12 mouse cellular contexts compared by ENCODE assay signal in genomic region chr4:107432717-107433116, GRCm38 (mm10). TPM values are rescaled to one million over a fixed set of nuclear protein-coding genes. Genes with fewer than 3 reads are reported as not detected.
A peak's percentile ranks its signal among the peaks of the same experiment; 100 is the strongest.
DNase-seq lines count a peak whose midpoint lies in the region; ATAC-seq lines count a peak whose summit lies in the region.
"Had no signal": no experiment of that assay in that cellular context is flagged by ENCODE, and none has a peak within 500 bp of the region (broad histone marks: within the 10 kb centered on the region; RNA-seq: fewer than 3 reads in every experiment).

No protein-coding gene starts in this region.

- no peak overlapping the region for H3K4me3 ChIP-seq in liver, embryonic 12.5 days
- H3K4me3 ChIP-seq: midbrain, embryonic 13.5 days; neural tube, embryonic 12.5 days had no signal

- no peak for ATAC-seq in liver, embryonic 12.5 days
- ATAC-seq: midbrain, embryonic 13.5 days had no signal

- peaks cover 22% of the 10 kb centered on the region for H3K4me1 ChIP-seq in liver, embryonic 12.5 days

- H3K36me3 ChIP-seq in liver, embryonic 12.5 days: no peaks in the 10 kb centered on the region
- H3K36me3 ChIP-seq: midbrain, embryonic 13.5 days; neural tube, embryonic 12.5 days had no signal

- H3K9me3 ChIP-seq in liver, embryonic 12.5 days (replicated peaks): no peaks in the 10 kb centered on the region
- H3K9me3 ChIP-seq: midbrain, embryonic 13.5 days; neural tube, embryonic 12.5 days had no signal

- peak; percentile 49 to 51 for DNase-seq in kidney, postnatal 4 days
- no peak for DNase-seq in kidney, postnatal 25 days
- DNase-seq in 3T3-L1 (ENCODE audit: low read depth, low spot score) (peak; percentile 84), 416B (ENCODE audit: low read depth) (peak; percentile 7)
- DNase-seq in frontal cortex, adult 2 months (ENCODE audit: extremely low spot score in 1 of 2, low spot score in 1 of 2): peak; percentile 40 to 74
- no peak for DNase-seq in ovary, adult 18-20 months (ENCODE audit: low spot score)
- DNase-seq: cerebellum, adult 11 months; gastrocnemius, postnatal 25 days; lung, embryonic 14.5 days had no signal

- WGBS in liver, embryonic 12.5 days (ENCODE audit: insufficient replicate concordance): 84% methylated on average over 5 of the region's 5 CpGs

- no peak overlapping the region for H3K9ac ChIP-seq in liver, embryonic 12.5 days
- H3K9ac ChIP-seq: lung, embryonic 14.5 days; midbrain, embryonic 13.5 days; neural tube, embryonic 12.5 days had no signal

- H3K27me3 ChIP-seq in liver, embryonic 12.5 days (replicated peaks): peaks cover 62% of the 10 kb centered on the region

- H3K27ac ChIP-seq in liver, embryonic 12.5 days: no peak overlapping the region
- H3K27ac ChIP-seq: midbrain, embryonic 13.5 days; neural tube, embryonic 12.5 days had no signal

- no peak overlapping the region for H3K4me2 ChIP-seq in liver, embryonic 12.5 days
- H3K4me2 ChIP-seq: lung, embryonic 14.5 days; midbrain, embryonic 13.5 days; neural tube, embryonic 12.5 days had no signal

RNA-seq across cellular contexts. Expression of gene Glis1, which starts 1.7 kb away (rescaled TPM):
- polyA plus RNA-seq in frontal cortex, adult 2 months (2012; rRNA removed): 0.76 and 1.2 TPM in 2 replicates
- 0.24 and 0.32 TPM in 2 replicates for polyA plus RNA-seq in liver, embryonic 12.5 days (2016; fragmentation: Nextera tagmentation; extraction: Ambion mirVana)

Comparison
In these comparisons a context has a peak if more than half of its experiments do, and no peak if none do; other contexts are left out.
1. DNase-seq: peak in kidney, postnatal 4 days (2 of 2), 3T3-L1 (single experiment), 416B (single experiment) and frontal cortex, adult 2 months (2 of 2); none in kidney, postnatal 25 days (0 of 2) and ovary, adult 18-20 months (single experiment).